Mouse (Mus musculus) C2C12 (cell line): ENCODE results near the gene Aoc1.

Source experiments
- CTCF ChIP-seq: IDR thresholded peaks from one replicate; pipeline ENCODE4 v1.5.1; 2011; ENCODE audit not compliant: control insufficient read depth, insufficient read depth, insufficient read length
- MAX ChIP-seq: IDR thresholded peaks from one replicate; pipeline ENCODE4 v1.6.1; 2011; ENCODE audit warnings: mild to moderate bottlenecking, control low read depth
- MYOG ChIP-seq: IDR thresholded peaks from one replicate; pipeline ENCODE4 v1.6.1; 2011; ENCODE audit not compliant: control insufficient read depth, insufficient read length; ENCODE audit errors: extremely low read depth

- TF ChIP-seq CTCF: no peak
- TF ChIP-seq MAX: no peak
- TF ChIP-seq MYOG: no peak
These were observed 9.2 kb upstream of the Aoc1 start for GRCm38 (mm10) chr6:48863488-48863887.
